Mouse (Mus musculus) olfactory bulb, adult 2 months (tissue): ENCODE results near the gene Nutf2. TPM values are rescaled to one million over a fixed set of nuclear protein-coding genes. Genes with fewer than 3 reads are reported as not detected.

Source experiments
- H3K27ac ChIP-seq: fragments of 200-500 bp; 2 replicates; pipeline ENCODE4 v1.5.1; 2012; ENCODE audit warnings: low read depth, low read length; ENCODE audit not compliant: insufficient read depth
- H3K4me1 ChIP-seq: fragments of 200-500 bp; 2 replicates; pipeline ENCODE4 v1.6.1; 2012; ENCODE audit warnings: low read length; ENCODE audit not compliant: control insufficient read depth, insufficient read depth
- H3K4me3 ChIP-seq: fragments of 200-500 bp; 2 replicates; pipeline ENCODE4 v1.5.1; 2012; ENCODE audit warnings: mild to moderate bottlenecking, low read depth, low read length, moderate library complexity; ENCODE audit not compliant: insufficient read depth
- CTCF ChIP-seq: fragments of 200-500 bp; IDR thresholded peaks from 2 replicates; pipeline ENCODE4 v1.5.1; 2012; ENCODE audit warnings: low read depth, mild to moderate bottlenecking, low read length, moderate library complexity; ENCODE audit not compliant: insufficient read depth
- POLR2A ChIP-seq: fragments of 200-500 bp; IDR thresholded peaks from 2 replicates; pipeline ENCODE4 v1.6.1; 2012; ENCODE audit warnings: mild to moderate bottlenecking, low read depth, low read length, moderate library complexity; ENCODE audit not compliant: insufficient read depth
- WGBS: fragments of 180-500 bp; shearing (Covaris S2); methylation state at CpG from one replicate; pipeline ENCODE4 v1.1.7; 2018; 5-methylcytosine and 5-hydroxymethylcytosine counted together
- polyA plus RNA-seq: library from polyadenylated mRNA; stranded (reverse); fragments of >200 nt; gene quantifications from 2 replicates; pipeline ENCODE4 v1.2.4, GENCODE M21; 2012; ENCODE audit warnings: low replicate concordance; ENCODE audit not compliant: missing spikeins, insufficient read depth, insufficient read length

Nutf2 gene
- polyA plus RNA-seq, 1 experiment = not detected

DNA sequence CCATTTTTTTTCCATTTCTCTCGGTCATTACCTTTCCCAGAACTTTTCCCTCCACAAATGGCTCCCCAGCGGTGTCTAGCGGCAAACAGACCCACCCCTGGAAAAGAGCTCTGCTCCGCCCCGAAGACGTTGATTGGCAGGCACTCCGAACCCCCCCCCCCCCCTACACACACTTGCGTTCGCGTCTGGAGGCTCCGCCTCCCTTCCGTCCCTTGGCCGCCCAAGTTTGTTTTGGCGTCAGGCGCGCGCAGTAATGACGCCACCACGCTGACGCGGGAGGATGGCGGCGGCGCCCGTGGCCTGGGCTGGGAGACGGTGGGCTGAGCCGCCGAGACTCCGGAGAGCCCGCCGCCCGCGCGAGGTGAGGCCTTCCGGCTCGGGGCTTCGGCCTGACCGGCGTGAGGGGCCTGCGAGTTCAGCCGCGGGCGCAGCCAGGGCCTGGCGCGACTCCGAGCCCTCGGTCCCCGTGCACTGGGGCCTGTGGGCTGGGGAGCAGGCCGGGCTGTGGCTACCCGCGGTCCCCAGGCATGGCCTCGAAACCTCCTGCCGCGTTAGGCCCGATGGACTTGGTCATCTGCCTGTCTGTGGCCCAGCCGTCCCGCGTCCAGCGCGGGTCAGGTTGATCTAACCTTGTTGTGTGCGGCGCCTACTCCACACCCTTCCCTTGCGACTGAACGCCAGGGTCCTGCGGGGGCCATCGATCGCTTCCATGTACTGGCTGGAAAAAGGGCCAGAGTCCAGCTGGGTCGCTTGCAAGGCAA, 40.0 kb downstream of the Nutf2 start, which contains the start of gene Pskh1:
Gene Pskh1 (plus strand): TSS at position 262 of the 761 bp plus-strand sequence.
- WGBS = under 1% methylated on average over 68 of the region's 68 CpGs
- H3K4me3 ChIP-seq = peak within 1 kb of the TSS; percentile 97
- TF ChIP-seq POLR2A (peak; percentile 84), CTCF (no peak)
- H3K27ac ChIP-seq = peak within 1 kb of the TSS; percentile 85
- no peaks in the 10 kb centered on the region; the same call in 1 of the 2 replicates for H3K4me1 ChIP-seq

DNA sequence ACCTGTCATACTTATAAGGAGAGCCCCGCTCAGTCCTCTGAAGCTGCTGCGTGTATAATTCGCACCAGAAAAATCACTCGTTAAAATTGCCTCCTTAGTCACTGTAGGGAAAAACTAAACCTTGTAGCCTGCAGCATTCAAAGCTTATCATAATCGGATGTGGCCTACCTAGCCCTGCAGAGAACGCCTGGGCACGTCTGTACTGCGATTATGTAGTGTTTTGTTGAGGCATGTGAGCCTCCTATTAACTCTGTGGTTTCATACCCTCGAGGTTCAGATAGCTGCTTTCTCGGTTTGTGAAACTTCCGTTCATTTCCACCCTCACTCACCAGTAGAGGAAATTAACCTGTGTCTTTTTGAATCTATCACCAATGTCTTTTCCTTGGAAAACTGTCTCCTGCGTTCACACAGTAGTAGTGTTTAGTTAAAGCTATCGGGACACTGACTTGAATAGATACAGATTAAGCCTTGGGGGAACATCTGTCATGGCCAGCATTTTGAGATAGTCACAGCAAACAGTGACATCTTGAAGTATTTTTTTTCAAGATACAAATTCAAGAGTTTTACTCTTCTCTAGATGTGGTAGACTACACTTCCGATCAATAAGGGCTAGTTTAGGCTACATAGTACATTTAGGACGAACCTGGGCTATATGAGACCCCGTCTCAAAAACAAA, 40.7 kb downstream of the Nutf2 start:
- TF ChIP-seq CTCF = no peak
- TF ChIP-seq POLR2A = no peak
- 28% methylated on average over 16 of the region's 16 CpGs for WGBS
- Histone ChIP-seq H3K4me1 (no peaks in the 10 kb centered on the region; the same call in 1 of the 2 replicates), H3K27ac (0 out of 2 replicates have a peak overlapping the region, but pooled peaks have one; percentile 85), H3K4me3 (peak overlapping the region; percentile 97)

DNA sequence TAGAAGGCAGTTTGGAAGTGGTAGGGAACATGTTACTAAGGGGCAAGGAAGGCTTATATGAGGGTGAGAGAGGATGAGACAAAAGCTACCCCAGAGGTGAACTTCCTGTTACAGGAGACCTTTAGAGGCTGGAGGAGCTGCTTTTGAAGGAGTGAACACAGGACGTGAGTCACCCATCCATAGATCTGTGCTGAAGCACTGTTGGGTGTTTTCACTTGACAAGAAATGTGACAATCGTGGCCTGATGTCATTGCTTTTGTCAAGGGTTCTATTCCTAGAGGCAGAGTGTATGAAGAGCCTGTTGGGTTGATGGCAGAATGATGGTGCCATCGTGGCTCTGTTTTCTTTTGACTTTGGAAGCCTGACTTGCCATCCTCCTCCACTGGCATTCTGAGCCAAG, 59.0 kb downstream of the Nutf2 start:
- WGBS = 69% methylated on average over 3 of the region's 3 CpGs
- no peak overlapping the region for H3K27ac ChIP-seq

DNA sequence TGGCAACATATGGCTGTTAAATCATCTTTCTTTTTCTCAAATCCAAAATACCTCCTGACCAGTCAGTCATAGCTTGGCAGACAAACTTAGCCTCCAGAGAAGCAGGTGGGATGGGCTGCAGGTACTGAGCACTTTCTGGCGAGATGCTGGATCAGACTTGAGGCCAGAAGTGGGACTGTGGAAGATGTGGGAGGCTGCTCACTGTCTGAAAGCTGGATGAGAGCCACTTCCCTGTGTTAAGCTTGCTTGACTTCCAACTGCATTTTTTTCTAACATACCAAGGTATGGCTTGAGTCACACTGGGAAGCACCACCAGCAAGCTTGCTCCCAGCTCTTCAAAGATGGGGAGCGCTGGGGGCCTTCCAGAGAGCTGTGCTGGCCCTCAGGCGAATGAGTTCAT, 64.7 kb downstream of the Nutf2 start:
- TF ChIP-seq CTCF = no peak
- no peak for TF ChIP-seq POLR2A
- 56% methylated on average over 3 of the region's 3 CpGs for WGBS
- H3K27ac ChIP-seq = no peak overlapping the region
- H3K4me1 ChIP-seq = peaks cover 9% of the 10 kb centered on the region
- no peak overlapping the region for H3K4me3 ChIP-seq

More for the DNA sequence above, 59.0 kb downstream of the Nutf2 start:
- Histone ChIP-seq H3K4me3 (no peak overlapping the region), H3K4me1 (peaks cover 11% of the 10 kb centered on the region)
- TF ChIP-seq POLR2A (no peak), CTCF (no peak)

Other genes starting within 250 kb of the Nutf2 start
- gene Ctcf, start 224.0 kb upstream of the Nutf2 start, polyA plus RNA-seq = 898 TPM in 1 of 2 replicates, not detected in the other
- gene Agrp, start 223.2 kb upstream of the Nutf2 start, polyA plus RNA-seq = not detected in 2 replicates
- gene Carmil2, start 174.3 kb upstream of the Nutf2 start, polyA plus RNA-seq = 218 TPM in 1 of 2 replicates, not detected in the other
- gene Acd, start 159.5 kb upstream of the Nutf2 start, polyA plus RNA-seq = not detected in 2 replicates
- gene Pard6a, start 159.4 kb upstream of the Nutf2 start, polyA plus RNA-seq = not detected in 2 replicates
- not detected in 2 replicates for gene 4933405L10Rik, start 152.9 kb upstream of the Nutf2 start, polyA plus RNA-seq
- gene Enkd1, start 152.4 kb upstream of the Nutf2 start, polyA plus RNA-seq = not detected in 2 replicates
- not detected in 2 replicates for gene Gfod2, start 101.9 kb upstream of the Nutf2 start, polyA plus RNA-seq
- gene Ranbp10, start 33.2 kb upstream of the Nutf2 start, polyA plus RNA-seq = not detected in 2 replicates
- gene Tsnaxip1, start 32.8 kb upstream of the Nutf2 start, polyA plus RNA-seq = not detected in 2 replicates
- not detected in 2 replicates for gene Cenpt, start 7.3 kb upstream of the Nutf2 start, polyA plus RNA-seq
- gene Thap11, start 5.4 kb upstream of the Nutf2 start, polyA plus RNA-seq = not detected in 2 replicates
- not detected in 2 replicates for gene Edc4, start 20.3 kb downstream of the Nutf2 start, polyA plus RNA-seq
- gene Nrn1l, start 33.0 kb downstream of the Nutf2 start, polyA plus RNA-seq = not detected in 2 replicates
- not detected in 2 replicates for gene Pskh1, start 39.9 kb downstream of the Nutf2 start, polyA plus RNA-seq
- not detected in 2 replicates for gene Ctrl, start 73.3 kb downstream of the Nutf2 start, polyA plus RNA-seq
- not detected in 2 replicates for gene Psmb10, start 77.9 kb downstream of the Nutf2 start, polyA plus RNA-seq
- not detected in 2 replicates for gene Lcat, start 82.8 kb downstream of the Nutf2 start, polyA plus RNA-seq
- gene Slc12a4, start 105.5 kb downstream of the Nutf2 start, polyA plus RNA-seq = not detected in 2 replicates
- gene Dpep3, start 118.8 kb downstream of the Nutf2 start, polyA plus RNA-seq = not detected in 2 replicates
- not detected in 2 replicates for gene Dus2, start 130.8 kb downstream of the Nutf2 start, polyA plus RNA-seq
- gene Dpep2nb, start 145.4 kb downstream of the Nutf2 start, polyA plus RNA-seq = not detected in 2 replicates
- not detected in 2 replicates for gene Ddx28, start 151.3 kb downstream of the Nutf2 start, polyA plus RNA-seq
- gene Nfatc3, start 198.3 kb downstream of the Nutf2 start, polyA plus RNA-seq = 102 and 111 TPM in 2 replicates